Mouse (Mus musculus) limb, embryonic 14.5 days (tissue): Measurements from ENCODE around the gene BC005561. TPM values are rescaled to one million over a fixed set of nuclear protein-coding genes. Genes with fewer than 3 reads are reported as not detected.
"Not testable (repeated sequence)": the region's sequence is repeated elsewhere in the genome, so short reads cannot be mapped to it uniquely, and the experiment has no call there.

Source experiments
- ATAC-seq: fragments of 200-750 bp; cut with Nextera tagmentation; 2 replicates; pipeline ENCODE4 v1.8.0; 2017; ENCODE audit warnings: low read depth, moderate number of reproducible peaks, moderate TSS enrichment; ENCODE audit not compliant: low FRiP score
- DNase-seq: peaks from one replicate; pipeline ENCODE4 v3.0.0-alpha.2; 2015; ENCODE audit warnings: low spot score
- H3K27ac ChIP-seq: fragments of 300-500 bp; sonication (generic); replicated peaks from 2 replicates; pipeline ENCODE4 v1.5.1; 2014; ENCODE audit warnings: low read depth, mild to moderate bottlenecking, low read length, moderate library complexity, mixed read lengths
- H3K27me3 ChIP-seq: fragments of 300-500 bp; sonication (generic); 2 replicates; pipeline ENCODE4 v1.6.1; 2014; ENCODE audit warnings: low read length, mixed read lengths; ENCODE audit not compliant: control insufficient read depth, insufficient read depth
- H3K36me3 ChIP-seq: fragments of 300-500 bp; sonication (generic); 2 replicates; pipeline ENCODE4 v1.6.1; 2014; ENCODE audit warnings: mild to moderate bottlenecking, low read length, moderate library complexity, mixed read lengths; ENCODE audit not compliant: control insufficient read depth, insufficient read depth
- H3K4me1 ChIP-seq: fragments of 300-500 bp; sonication (generic); 2 replicates; pipeline ENCODE4 v1.6.1; 2014; ENCODE audit warnings: antibody characterized with exemption, low read length, mixed read lengths; ENCODE audit not compliant: control insufficient read depth, insufficient read depth
- H3K4me2 ChIP-seq: fragments of 300-500 bp; sonication (generic); replicated peaks from 2 replicates; pipeline ENCODE4 v1.6.1; 2014; ENCODE audit warnings: low read depth, mild to moderate bottlenecking, low read length, moderate library complexity; ENCODE audit not compliant: severe bottlenecking
- H3K4me3 ChIP-seq: fragments of 300-500 bp; sonication (generic); replicated peaks from 2 replicates; pipeline ENCODE4 v1.5.1; 2014; ENCODE audit warnings: low read length
- H3K9ac ChIP-seq: fragments of 300-500 bp; sonication (generic); 2 replicates; pipeline ENCODE4 v1.6.1; 2014; ENCODE audit warnings: mild to moderate bottlenecking, low read depth, low read length, moderate library complexity; ENCODE audit not compliant: severe bottlenecking
- H3K9me3 ChIP-seq: fragments of 300-500 bp; sonication (generic); 2 replicates; pipeline ENCODE4 v1.6.1; 2016; ENCODE audit warnings: low read length; ENCODE audit not compliant: control insufficient read depth
- POLR2A ChIP-seq: fragments of 200-500 bp; IDR thresholded peaks from 2 replicates; pipeline ENCODE4 v1.8.0; 2012; ENCODE audit warnings: inconsistent platforms, mild to moderate bottlenecking, moderate library complexity, borderline replicate concordance; ENCODE audit not compliant: insufficient read depth, insufficient read length; ENCODE audit errors: extremely low read depth
- WGBS: fragments of 180-500 bp; shearing (Covaris S2); extraction: QIAGEN DNeasy Blood & Tissue Kit; methylation state at CpG from one replicate; pipeline ENCODE4 v1.1.7; 2014; 5-methylcytosine and 5-hydroxymethylcytosine counted together
- polyA plus RNA-seq, 2 experiments: library from polyadenylated mRNA; depleted of rRNA in 1 of 2; stranded (reverse) in 1 of 2; unstranded in 1 of 2; fragments of >200 nt; fragmentation: Nextera tagmentation in 1 of 2; extraction: Ambion mirVana in 1 of 2; gene quantifications; 2 replicates each; pipeline versions ENCODE4 v1.2.1 to v1.2.3; 2012 to 2014

The BC005561 gene
- polyA plus RNA-seq, 2 experiments = 3.6 to 11.6 TPM

DNA sequence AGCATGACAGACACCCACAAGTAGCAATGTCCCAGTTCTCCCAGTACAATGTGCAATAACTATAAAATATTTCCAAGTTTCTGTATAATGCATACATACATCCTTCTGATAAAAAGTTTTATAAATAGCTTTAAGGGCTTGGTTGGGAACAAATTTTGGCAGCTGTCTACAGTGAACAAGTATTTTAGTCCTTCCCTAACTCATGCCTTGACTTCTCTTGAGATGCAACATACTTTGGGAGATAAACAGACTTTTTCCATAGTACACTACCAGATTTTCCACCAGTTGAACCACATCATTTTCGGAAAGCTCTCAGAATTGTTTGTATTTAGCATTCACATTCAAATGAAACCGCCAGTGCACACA lies 340 bp upstream of the BC005561 start:
- Histone ChIP-seq H3K9me3 (no peaks in the 10 kb centered on the region), H3K9ac (peak overlapping the region; percentile 93; the same call in 1 of the 2 replicates), H3K36me3 (peaks cover 21% of the 10 kb centered on the region), H3K27ac (no peak overlapping the region), H3K4me3 (peak overlapping the region; percentile 90), H3K4me2 (peak overlapping the region; percentile 61), H3K4me1 (peaks cover 7% of the 10 kb centered on the region; the same call in 1 of the 2 replicates), H3K27me3 (no peaks in the 10 kb centered on the region)
- TF ChIP-seq POLR2A = no peak
- DNase-seq = no peak
- 2% methylated on average over 2 of the region's 2 CpGs for WGBS
- peak; percentile 34; the same call in 1 of the 2 replicates for ATAC-seq

- ATAC-seq (no peak), DNase-seq (no peak)
- no peak overlapping the region for H3K9ac ChIP-seq
- peaks cover 17% of the 10 kb centered on the region; the same call in 1 of the 2 replicates for H3K36me3 ChIP-seq
- H3K4me2 ChIP-seq = no peak overlapping the region
- H3K27ac ChIP-seq = no peak overlapping the region
- WGBS = 74% methylated on average over 3 of the region's 3 CpGs
- TF ChIP-seq POLR2A = no peak
- no peak overlapping the region for H3K4me3 ChIP-seq
- peaks cover 7% of the 10 kb centered on the region; the same call in 1 of the 2 replicates for H3K4me1 ChIP-seq
- H3K9me3 ChIP-seq = peaks cover 27% of the 10 kb centered on the region; the same call in 1 of the 2 replicates
- no peaks in the 10 kb centered on the region for H3K27me3 ChIP-seq
Observed at GRCm38 (mm10) chr5:104511211-104511610, 3.1 kb downstream of the BC005561 start.

- H3K4me1 ChIP-seq = no peaks in the 10 kb centered on the region
- no peak overlapping the region for H3K4me2 ChIP-seq
- 95% methylated on average over 1 of the region's 1 CpGs for WGBS
- ATAC-seq = no peak
- no peak for DNase-seq
- no peaks in the 10 kb centered on the region for H3K9me3 ChIP-seq
- no peaks in the 10 kb centered on the region for H3K27me3 ChIP-seq
- no peak overlapping the region for H3K27ac ChIP-seq
- TF ChIP-seq POLR2A = no peak
- no peak overlapping the region for H3K4me3 ChIP-seq
- H3K9ac ChIP-seq = no peak overlapping the region
- H3K36me3 ChIP-seq = peaks cover 53% of the 10 kb centered on the region
Observed at GRCm38 (mm10) chr5:104538612-104539011, 30.5 kb downstream of the BC005561 start.

GRCm38 (mm10) chr5:104539331-104539730 lies 31.2 kb downstream of the BC005561 start:
- H3K4me2 ChIP-seq = no peak overlapping the region
- ATAC-seq (no peak), DNase-seq (no peak)
- H3K9ac ChIP-seq = no peak overlapping the region
- no peak overlapping the region for H3K27ac ChIP-seq
- no peak overlapping the region for H3K4me3 ChIP-seq
- WGBS = 88% methylated on average over 4 of the region's 4 CpGs
- peaks cover 56% of the 10 kb centered on the region for H3K36me3 ChIP-seq
- no peaks in the 10 kb centered on the region for H3K4me1 ChIP-seq
- H3K9me3 ChIP-seq = no peaks in the 10 kb centered on the region
- no peak for TF ChIP-seq POLR2A
- H3K27me3 ChIP-seq = no peaks in the 10 kb centered on the region

- H3K4me2 ChIP-seq, H3K27me3 ChIP-seq, H3K4me3 ChIP-seq, H3K9me3 ChIP-seq, DNase-seq, H3K36me3 ChIP-seq, H3K9ac ChIP-seq, H3K27ac ChIP-seq, ATAC-seq, H3K4me1 ChIP-seq: not testable (repeated sequence)
- 5% methylated on average over 1 of the region's 1 CpGs for WGBS
Observed at GRCm38 (mm10) chr5:104568079-104568478, 59.9 kb downstream of the BC005561 start.

DNA sequence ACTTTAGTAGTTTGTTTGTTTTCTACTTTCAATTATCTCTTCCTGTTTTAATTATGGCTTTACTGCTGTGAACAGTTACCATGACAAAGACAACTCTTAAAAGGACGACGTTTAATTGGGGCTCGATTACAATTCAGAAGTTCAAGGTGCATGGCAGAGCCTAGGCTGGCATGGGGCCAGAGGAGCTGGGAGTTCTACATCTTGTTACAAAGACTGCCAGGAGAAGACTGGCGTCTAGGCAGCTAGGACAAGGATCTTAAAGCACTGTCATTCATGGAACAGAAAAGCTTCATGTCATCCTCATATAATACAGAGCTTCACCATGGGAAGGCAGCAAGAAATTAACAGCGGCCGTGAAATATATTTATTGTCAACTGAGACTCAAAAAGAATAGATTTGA lies 62.6 kb downstream of the BC005561 start:
- Histone ChIP-seq H3K4me2 (peak overlapping the region; percentile 31; the same call in 1 of the 2 replicates), H3K4me3 (peak overlapping the region; percentile 51), H3K27me3 (no peaks in the 10 kb centered on the region), H3K27ac (no peak overlapping the region), H3K36me3 (no peaks in the 10 kb centered on the region), H3K9me3 (peaks cover 13% of the 10 kb centered on the region), H3K9ac (0 out of 2 replicates have a peak overlapping the region, but pooled peaks have one; percentile 66), H3K4me1 (no peaks in the 10 kb centered on the region)
- WGBS = 45% methylated on average over 6 of the region's 6 CpGs
- no peak for ATAC-seq
- DNase-seq = no peak
- no peak for TF ChIP-seq POLR2A

DNA sequence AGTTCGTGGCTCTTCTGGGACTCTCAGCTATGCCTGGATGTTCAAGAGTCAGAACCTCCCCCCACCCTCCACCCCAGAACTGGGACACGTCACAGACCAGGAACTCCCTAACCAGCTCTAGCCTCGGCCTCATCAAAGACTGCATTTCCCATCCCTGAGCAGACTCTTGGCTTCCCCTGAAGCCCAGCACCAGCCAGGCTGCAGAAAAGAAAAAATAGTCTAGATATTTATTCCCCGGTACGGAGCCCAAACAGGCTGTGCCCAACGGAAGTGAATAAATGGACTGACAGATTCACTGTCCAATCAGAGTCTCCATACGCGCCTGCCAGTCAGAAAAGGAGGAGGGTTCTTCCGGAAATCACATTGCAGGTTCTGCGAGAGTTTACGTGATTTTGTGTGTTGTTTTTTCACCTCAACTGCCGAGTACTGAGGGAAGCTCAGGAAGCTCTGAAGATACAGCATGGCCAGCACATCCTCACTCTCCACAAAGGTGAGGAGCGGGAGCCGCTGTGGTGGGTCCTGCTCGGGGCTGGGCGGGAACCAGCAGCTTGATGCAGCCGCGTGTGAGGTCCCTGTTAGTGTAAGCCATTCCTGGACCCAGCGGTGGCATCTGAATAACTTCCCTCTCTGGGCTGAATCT lies 63.2 kb downstream of the BC005561 start:
- peak overlapping the region; percentile 78 for H3K27ac ChIP-seq
- H3K9me3 ChIP-seq = peaks cover 13% of the 10 kb centered on the region
- H3K4me2 ChIP-seq = peak overlapping the region; percentile 40
- not testable (repeated sequence) for H3K4me1 ChIP-seq, H3K36me3 ChIP-seq, H3K27me3 ChIP-seq
- H3K9ac ChIP-seq = peak overlapping the region; percentile 66
- DNase-seq (peak; percentile 92), ATAC-seq (peak; percentile 99)
- 5% methylated on average over 18 of the region's 19 CpGs for WGBS
- H3K4me3 ChIP-seq = peak overlapping the region; percentile 51
